Mouse (Mus musculus) liver, postnatal 0 days (tissue): ENCODE results near the gene Smap1.

Experiments
- CTCF ChIP-seq: sonication (generic); IDR thresholded peaks from 2 replicates; pipeline ENCODE4 v1.5.1; 2016; ENCODE audit warnings: antibody characterized with exemption, low read depth
- EP300 ChIP-seq: IDR thresholded peaks from 2 replicates; pipeline ENCODE4 v1.6.1; 2016; ENCODE audit warnings: antibody characterized with exemption, low read depth, mild to moderate bottlenecking

DNA sequence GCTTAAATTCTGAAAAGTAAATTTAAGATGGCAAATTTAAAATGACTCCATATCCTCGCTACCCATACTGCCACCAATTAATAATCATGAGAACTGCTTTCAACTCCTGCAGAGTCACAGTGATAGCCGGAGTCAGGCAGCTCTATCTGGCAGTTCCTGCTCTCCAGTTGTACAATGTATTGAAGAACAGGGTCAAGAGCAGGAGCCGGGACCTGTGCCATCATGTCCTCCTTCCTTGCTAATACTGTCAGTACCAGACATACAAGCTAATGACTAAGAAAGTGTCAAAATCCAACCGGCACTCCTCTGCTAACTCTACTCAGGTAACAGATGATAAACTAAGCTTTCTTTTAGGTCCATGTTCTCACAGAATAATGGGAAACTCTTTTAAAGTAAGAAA, 3.0 kb downstream of the Smap1 start:
- no peak for TF ChIP-seq CTCF
- no peak for TF ChIP-seq EP300
